Mouse (Mus musculus) regulatory T cell (primary cell): Measurements from ENCODE around the gene Smyd2.

Source experiments
- in situ Hi-C: fragments of 300-600 bp; cut with MboI, MseI; formaldehyde crosslinking; loops from one replicate; pipeline ENCODE4 v1.15.1; 2025; ENCODE audit warnings: high pct_unique_total_duplicates

Gene Smyd2

GRCm38 (mm10) chr1:189834166-189834565 lies 88.0 kb downstream of the Smyd2 start:
- in situ Hi-C loops = loop anchor here (10.0 kb wide), 1 partner anchor 691 kb away; no protein-coding TSS in a partner anchor

DNA sequence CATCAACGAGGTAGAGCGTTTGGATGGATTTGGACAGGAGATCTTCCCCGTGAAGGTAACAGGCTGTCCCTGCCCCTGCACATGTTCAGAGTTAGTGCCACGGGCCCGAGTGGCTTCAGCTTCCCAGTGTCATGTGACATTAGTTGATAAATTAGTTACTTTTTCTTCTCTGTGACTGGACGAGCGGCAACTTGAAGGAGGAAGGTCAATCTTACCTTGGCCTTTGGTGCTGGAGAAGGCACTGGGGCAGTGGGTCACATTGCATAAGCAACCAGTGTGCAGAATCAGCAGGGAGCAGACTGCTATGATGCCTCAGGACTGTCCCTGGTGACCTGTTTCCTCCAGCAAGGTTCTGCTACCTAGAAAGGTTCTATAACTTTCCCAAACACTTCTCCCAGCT lies 88.8 kb downstream of the Smyd2 start:
- in situ Hi-C loops = loop anchor here (10.0 kb wide), 1 partner anchor 691 kb away; no protein-coding TSS in a partner anchor

DNA sequence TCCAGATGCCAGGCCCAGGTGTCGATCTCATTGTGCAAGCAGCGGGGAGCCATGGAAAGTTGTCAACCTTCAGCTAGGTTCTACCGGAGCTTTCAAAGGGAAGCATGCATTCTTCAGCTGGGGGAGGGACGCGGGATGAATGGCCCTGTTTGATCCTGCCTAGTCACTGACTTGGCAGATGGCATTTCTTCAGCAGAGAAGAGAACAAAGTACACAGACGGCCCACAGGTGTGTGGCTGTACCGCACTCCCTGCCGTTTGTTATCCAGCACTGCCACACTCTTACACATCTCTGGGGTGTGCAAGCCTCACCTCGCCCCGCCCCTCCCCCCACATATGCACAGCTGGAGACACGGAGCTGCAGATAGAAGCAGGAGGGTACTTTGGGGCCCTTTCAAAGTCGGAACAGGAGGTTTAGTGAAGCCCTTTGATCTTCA lies 91.3 kb downstream of the Smyd2 start:
- in situ Hi-C loops = loop anchor here (10.0 kb wide), 1 partner anchor 694 kb away; no protein-coding TSS in a partner anchor
